Mouse (Mus musculus) lung, postnatal 0 days (tissue): ENCODE measurements at regions not wholly inside any gene's neighbourhood (a gene's known extent, or its start where the extent isn't known, plus 50 kb on each side); places are given as distances from the start of the nearest gene placed in this dataset.

Experiments used
- CTCF ChIP-seq: IDR thresholded peaks from 2 replicates; pipeline ENCODE4 v1.5.1; 2016; ENCODE audit warnings: antibody characterized with exemption, mild to moderate bottlenecking
- EP300 ChIP-seq: IDR thresholded peaks from 2 replicates; pipeline ENCODE4 v1.6.1; 2016; ENCODE audit warnings: antibody characterized with exemption, mild to moderate bottlenecking, control low read depth

- TF ChIP-seq CTCF = no peak
- no peak for TF ChIP-seq EP300
Observed at GRCm38 (mm10) chr12:92315820-92316219, 466.9 kb upstream of the Sel1l start.
